Mouse (Mus musculus) heart, embryonic 11.5 days (tissue): ENCODE measurements around the gene Gm10300. TPM values are rescaled to one million over a fixed set of nuclear protein-coding genes. Genes with fewer than 3 reads are reported as not detected.

Source experiments
- ATAC-seq: fragments of 200-750 bp; cut with Nextera tagmentation; replicated peaks from 2 replicates; pipeline ENCODE4 v1.8.0; 2017; ENCODE audit warnings: moderate library complexity; ENCODE audit not compliant: insufficient number of reproducible peaks, low FRiP score, low TSS enrichment
- H3K27ac ChIP-seq: fragments of 300-500 bp; sonication (generic); 2 replicates; pipeline ENCODE4 v1.5.1; 2014; ENCODE audit warnings: mild to moderate bottlenecking, low read depth, low read length
- H3K27me3 ChIP-seq: fragments of 300-500 bp; sonication (generic); 2 replicates; pipeline ENCODE4 v1.6.1; 2014; ENCODE audit warnings: mild to moderate bottlenecking, low read length, mixed read lengths; ENCODE audit not compliant: control insufficient read depth, insufficient read depth
- H3K36me3 ChIP-seq: fragments of 300-500 bp; sonication (generic); 2 replicates; pipeline ENCODE4 v1.6.1; 2014; ENCODE audit warnings: mild to moderate bottlenecking, low read length, moderate library complexity, mixed read lengths; ENCODE audit not compliant: control insufficient read depth, insufficient read depth
- H3K4me1 ChIP-seq: fragments of 300-500 bp; sonication (generic); 2 replicates; pipeline ENCODE4 v1.6.1; 2014; ENCODE audit warnings: low read length; ENCODE audit not compliant: control insufficient read depth, insufficient read depth
- H3K4me2 ChIP-seq: fragments of 300-500 bp; sonication (generic); 2 replicates; pipeline ENCODE4 v1.6.1; 2014; ENCODE audit warnings: mild to moderate bottlenecking, moderate library complexity
- H3K4me3 ChIP-seq: fragments of 300-500 bp; sonication (generic); 2 replicates; pipeline ENCODE4 v1.5.1; 2014; ENCODE audit warnings: low read depth, low read length
- H3K9ac ChIP-seq: fragments of 300-500 bp; sonication (generic); 2 replicates; pipeline ENCODE4 v1.6.1; 2014; ENCODE audit warnings: mild to moderate bottlenecking, low read depth, low read length, moderate library complexity
- H3K9me3 ChIP-seq: fragments of 300-500 bp; sonication (generic); replicated peaks from 2 replicates; pipeline ENCODE4 v1.6.1; 2016; ENCODE audit warnings: low read length; ENCODE audit not compliant: control insufficient read depth
- WGBS: fragments of 180-500 bp; shearing (Covaris S2); extraction: QIAGEN DNeasy Blood & Tissue Kit; methylation state at CpG from one replicate; pipeline ENCODE4 v1.1.7; 2014; ENCODE audit not compliant: insufficient replicate concordance; 5-methylcytosine and 5-hydroxymethylcytosine counted together
- polyA plus RNA-seq: library from polyadenylated mRNA; unstranded; fragments of >200 nt; fragmentation: Nextera tagmentation; extraction: Ambion mirVana; gene quantifications from 2 replicates; pipeline ENCODE4 v1.2.1, GENCODE M21; 2014

Gene Gm10300
- polyA plus RNA-seq, 1 experiment from 2014 or later, result 0.20 TPM

DNA sequence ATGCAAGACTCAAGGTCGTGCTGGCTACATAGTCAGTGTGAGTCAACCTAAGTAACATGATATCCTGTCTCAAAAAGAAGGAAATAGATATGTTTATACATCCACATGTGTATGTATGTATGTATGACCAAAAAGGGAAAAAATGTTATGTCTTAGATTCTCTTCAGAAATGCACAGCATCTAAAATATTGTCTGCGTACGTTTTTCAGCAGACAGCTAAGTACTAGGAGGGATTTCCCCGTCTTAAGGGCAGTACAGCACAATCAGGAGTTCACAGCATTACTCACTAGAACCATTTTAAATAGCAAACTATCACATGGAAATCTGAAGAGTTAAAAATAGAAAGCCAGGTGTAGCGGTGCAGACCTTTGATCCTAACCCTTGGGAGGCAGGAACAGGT lies 37.4 kb upstream of the Gm10300 start:
- Histone ChIP-seq H3K4me1 (peaks cover 3% of the 10 kb centered on the region), H3K9me3 (no peaks in the 10 kb centered on the region), H3K27ac (no peak overlapping the region), H3K4me2 (no peak overlapping the region), H3K36me3 (no peaks in the 10 kb centered on the region), H3K4me3 (no peak overlapping the region), H3K9ac (no peak overlapping the region), H3K27me3 (no peaks in the 10 kb centered on the region)
- 79% methylated on average over 5 of the region's 5 CpGs for WGBS
- ATAC-seq, result no peak

DNA sequence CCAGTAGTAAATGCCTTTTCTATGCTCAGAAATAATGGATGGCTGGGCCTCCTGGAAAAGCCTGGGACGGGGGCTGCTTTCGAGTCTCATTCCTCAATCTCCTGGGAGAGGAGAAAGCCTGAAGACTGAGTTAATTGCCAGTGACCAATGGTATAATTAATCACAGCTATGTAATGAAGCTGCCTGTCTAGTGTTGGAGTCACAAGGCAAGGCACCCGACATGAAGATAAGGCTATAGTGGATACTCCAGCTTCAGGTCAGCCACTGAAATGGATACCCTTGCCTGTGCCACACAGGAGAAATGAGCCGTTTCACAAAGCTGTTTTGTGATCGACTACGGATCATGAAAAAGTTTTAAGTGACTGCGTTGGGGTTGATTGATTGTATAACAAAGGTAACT lies 36.5 kb upstream of the Gm10300 start:
- Histone ChIP-seq H3K36me3 (no peaks in the 10 kb centered on the region), H3K27ac (no peak overlapping the region), H3K4me1 (peaks cover 5% of the 10 kb centered on the region), H3K9ac (no peak overlapping the region), H3K4me3 (no peak overlapping the region), H3K4me2 (no peak overlapping the region), H3K27me3 (no peaks in the 10 kb centered on the region), H3K9me3 (no peaks in the 10 kb centered on the region)
- no peak for ATAC-seq
- 62% methylated on average over 7 of the region's 7 CpGs for WGBS

DNA sequence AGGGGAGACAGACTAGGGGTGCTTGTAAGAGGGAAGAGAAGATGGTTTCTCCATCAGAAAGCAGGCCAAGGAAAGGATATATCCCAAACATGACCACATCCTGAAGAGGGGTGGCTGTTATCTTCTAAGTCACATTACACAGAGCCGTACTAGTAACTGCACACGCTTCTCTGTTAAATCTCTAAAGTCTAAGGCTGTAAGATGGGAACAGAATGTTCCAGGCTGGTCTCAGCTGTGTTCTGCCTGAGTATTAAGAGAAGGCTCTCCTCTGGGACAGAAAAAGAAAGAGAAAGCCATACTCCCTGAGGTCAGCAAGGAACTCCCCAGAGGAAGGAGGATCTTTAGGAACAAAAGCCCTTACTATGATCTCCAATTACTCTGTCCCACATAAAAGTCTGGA lies 35.7 kb upstream of the Gm10300 start:
- H3K27ac ChIP-seq, result no peak overlapping the region
- H3K27me3 ChIP-seq, result no peaks in the 10 kb centered on the region
- H3K9ac ChIP-seq, result no peak overlapping the region
- no peaks in the 10 kb centered on the region for H3K9me3 ChIP-seq
- no peak overlapping the region for H3K4me2 ChIP-seq
- ATAC-seq, result no peak
- H3K4me1 ChIP-seq, result peaks cover 5% of the 10 kb centered on the region
- no peaks in the 10 kb centered on the region for H3K36me3 ChIP-seq
- H3K4me3 ChIP-seq, result no peak overlapping the region
- WGBS, result 61% methylated on average over 2 of the region's 2 CpGs

DNA sequence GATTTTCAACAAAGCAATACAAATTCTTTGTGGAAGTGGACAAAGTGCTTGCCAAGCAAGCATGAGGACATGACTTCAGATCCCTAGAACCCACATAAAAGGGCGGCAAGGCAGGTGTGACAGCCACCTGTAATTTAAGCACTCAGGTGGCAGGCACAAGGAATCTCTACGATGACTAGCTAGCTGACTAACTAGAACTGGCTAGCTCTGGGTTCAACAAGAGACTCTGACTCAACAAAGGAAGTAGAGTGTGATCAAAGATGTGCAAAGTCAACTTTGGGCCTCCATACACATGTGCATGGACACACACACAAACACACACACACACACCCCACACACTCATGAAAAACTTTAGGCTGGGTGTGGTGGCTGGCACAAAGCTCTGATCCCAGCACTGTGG lies 35.0 kb upstream of the Gm10300 start:
- Histone ChIP-seq H3K4me2 (no peak overlapping the region), H3K27me3 (no peaks in the 10 kb centered on the region), H3K27ac (peak overlapping the region; percentile 7; the same call in 1 of the 2 replicates), H3K4me1 (peaks cover 11% of the 10 kb centered on the region), H3K36me3 (no peaks in the 10 kb centered on the region), H3K4me3 (no peak overlapping the region), H3K9ac (no peak overlapping the region), H3K9me3 (no peaks in the 10 kb centered on the region)
- 80% methylated on average over 2 of the region's 2 CpGs for WGBS
- no peak for ATAC-seq

DNA sequence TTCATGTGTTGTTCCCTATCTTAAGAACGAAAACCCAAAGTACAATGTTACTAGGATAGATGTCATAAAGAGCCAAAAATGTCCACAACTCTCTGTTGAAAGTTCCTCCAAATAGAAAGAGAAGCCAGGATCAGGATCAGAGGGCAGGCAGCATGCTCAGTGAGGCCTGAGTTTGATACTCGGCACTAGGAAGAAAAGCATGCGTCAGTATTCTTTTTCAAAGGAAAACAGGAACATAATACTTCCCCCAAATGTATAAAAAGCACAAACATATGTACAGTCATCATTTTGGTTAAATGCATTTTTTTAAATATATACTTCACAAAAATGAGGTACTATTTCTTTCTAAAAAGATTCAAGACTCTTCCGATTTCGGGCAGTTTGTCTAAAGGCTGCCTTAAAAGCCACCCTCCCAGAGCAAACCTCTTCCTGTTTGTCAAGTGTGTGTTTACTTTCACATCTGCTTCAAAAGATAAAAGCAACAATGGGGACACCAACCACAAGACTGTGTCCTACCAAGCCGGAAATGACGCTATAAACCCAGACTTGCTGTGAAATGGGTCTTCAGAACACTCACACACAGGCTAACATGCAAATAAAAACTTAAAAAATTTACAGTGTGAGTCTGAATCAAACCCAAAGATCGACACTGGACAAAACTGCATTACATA lies 34.4 kb upstream of the Gm10300 start:
- Histone ChIP-seq H3K27ac (peak overlapping the region; percentile 7; the same call in 1 of the 2 replicates), H3K27me3 (no peaks in the 10 kb centered on the region), H3K4me3 (no peak overlapping the region), H3K36me3 (no peaks in the 10 kb centered on the region), H3K4me1 (peaks cover 11% of the 10 kb centered on the region), H3K9me3 (no peaks in the 10 kb centered on the region), H3K9ac (no peak overlapping the region), H3K4me2 (no peak overlapping the region)
- no peak for ATAC-seq
- WGBS, result 61% methylated on average over 8 of the region's 8 CpGs

DNA sequence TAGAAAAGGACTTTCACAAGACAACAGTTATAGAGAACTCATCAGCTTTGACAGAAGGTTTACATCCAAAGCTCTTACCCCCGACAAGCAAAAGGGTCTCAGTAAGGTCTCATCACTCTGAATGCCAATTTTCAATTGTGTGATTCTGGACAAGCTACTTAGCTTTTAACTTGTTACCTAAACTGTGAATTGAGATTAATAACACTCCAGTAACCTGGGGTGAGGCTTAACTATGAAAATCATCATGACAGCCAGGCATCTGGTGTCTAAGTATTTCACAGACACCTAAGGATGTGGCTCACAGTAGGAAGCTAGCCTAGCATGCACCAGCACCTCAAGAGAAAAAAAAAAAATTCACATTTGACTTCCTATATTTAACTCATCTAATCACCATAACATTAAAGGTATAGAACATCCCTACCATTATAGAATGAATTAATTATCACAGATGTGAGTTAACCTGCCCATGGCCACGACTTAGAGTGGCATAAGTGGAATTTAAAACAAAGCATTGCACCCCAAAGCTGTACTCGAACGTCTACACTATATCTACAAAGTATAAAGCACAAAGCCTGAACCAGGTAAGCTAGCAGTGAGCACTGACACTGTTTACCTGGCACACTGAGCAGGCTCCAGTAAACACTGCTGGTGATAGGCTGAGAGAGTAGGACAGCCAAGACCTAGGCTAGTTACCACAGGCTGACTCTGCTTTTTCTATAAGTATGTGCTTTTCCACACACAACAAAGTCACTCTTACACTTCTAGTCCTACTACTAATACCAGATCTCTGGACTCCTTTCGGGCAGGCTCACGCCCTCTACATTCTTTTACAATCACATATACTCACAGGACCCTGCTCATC lies 32.8 kb upstream of the Gm10300 start:
- no peak overlapping the region for H3K9ac ChIP-seq
- H3K27ac ChIP-seq, result no peak overlapping the region
- H3K4me1 ChIP-seq, result peaks cover 11% of the 10 kb centered on the region
- no peaks in the 10 kb centered on the region for H3K9me3 ChIP-seq
- no peaks in the 10 kb centered on the region for H3K27me3 ChIP-seq
- H3K4me3 ChIP-seq, result no peak overlapping the region
- WGBS, result 81% methylated on average over 6 of the region's 6 CpGs
- no peak for ATAC-seq
- H3K36me3 ChIP-seq, result no peaks in the 10 kb centered on the region
- no peak overlapping the region for H3K4me2 ChIP-seq

DNA sequence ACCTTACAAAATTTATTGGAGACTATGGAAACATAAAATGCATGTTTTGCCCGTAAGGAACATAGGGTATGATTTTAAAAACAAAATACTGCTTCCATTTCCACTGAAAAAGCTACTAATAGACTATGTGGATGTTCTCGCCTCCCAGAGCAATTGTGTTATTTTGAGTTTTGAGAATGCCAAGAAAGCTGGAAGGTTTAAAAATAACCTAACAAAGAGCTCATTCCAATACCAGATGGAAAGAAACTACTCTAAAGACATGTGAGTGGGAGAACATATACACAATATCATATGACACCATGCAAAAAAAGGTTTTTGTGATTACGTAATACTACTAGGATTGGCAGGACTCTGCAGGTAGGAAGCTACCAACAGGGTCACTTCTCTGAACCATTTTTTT lies 30.8 kb upstream of the Gm10300 start:
- Histone ChIP-seq H3K36me3 (no peaks in the 10 kb centered on the region), H3K27ac (no peak overlapping the region), H3K9ac (no peak overlapping the region), H3K4me2 (no peak overlapping the region), H3K4me1 (peaks cover 15% of the 10 kb centered on the region), H3K4me3 (no peak overlapping the region), H3K9me3 (no peaks in the 10 kb centered on the region), H3K27me3 (no peaks in the 10 kb centered on the region)
- ATAC-seq, result no peak
- 87% methylated on average over 3 of the region's 3 CpGs for WGBS

DNA sequence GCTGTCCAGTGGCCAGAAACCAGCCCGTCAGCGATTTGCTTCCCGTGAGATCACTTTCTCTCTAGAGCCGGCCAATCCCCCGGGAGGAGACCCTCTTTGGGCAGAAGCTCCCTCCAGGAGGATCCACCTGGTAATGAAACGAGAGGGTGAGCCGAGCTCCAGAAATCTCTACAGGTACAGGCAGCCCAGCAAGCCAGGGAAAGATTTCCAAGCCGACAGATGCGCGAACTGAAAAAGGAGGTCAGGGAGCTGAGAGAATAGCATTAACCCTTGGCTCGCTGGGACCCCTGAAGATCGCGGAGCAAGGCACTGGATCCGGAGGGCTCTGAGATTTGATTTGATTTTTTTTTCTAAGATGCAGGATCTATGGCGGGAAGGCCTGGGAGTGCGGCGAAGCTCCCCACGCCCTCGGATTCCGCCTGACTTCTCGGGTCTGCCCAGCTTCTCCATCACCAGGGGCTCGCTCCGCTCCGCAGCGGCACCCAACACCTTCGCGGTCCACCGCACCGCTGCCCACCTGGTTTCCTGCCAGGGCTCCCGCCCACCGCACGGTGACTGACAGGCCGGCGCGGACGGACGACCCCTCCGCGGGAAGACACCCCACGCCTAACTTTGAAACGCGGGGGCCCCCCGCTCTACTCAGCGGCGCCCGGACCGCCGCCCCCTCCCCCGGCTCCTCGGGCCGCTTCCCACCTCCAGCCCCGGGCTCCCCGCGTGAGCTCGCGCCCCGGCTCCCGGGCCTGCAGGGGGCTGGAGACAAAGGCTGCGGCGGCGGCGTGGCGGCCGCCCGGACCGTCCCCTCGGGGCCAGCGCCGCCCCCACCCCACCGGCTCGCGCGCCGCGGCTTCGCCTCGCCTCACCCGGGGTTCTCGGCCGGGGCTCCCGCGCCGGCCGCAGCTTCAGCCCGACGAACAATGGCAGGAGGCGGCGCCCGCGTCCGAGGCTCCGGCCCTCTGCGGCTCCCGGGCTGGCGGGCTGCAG lies 26.2 kb upstream of the Gm10300 start:
- Histone ChIP-seq H3K4me1 (peaks cover 26% of the 10 kb centered on the region), H3K4me3 (peak overlapping the region; percentile 93), H3K9ac (peak overlapping the region; percentile 91), H3K27me3 (no peaks in the 10 kb centered on the region), H3K9me3 (no peaks in the 10 kb centered on the region), H3K27ac (peak overlapping the region; percentile 86), H3K36me3 (no peaks in the 10 kb centered on the region), H3K4me2 (peak overlapping the region; percentile 98)
- ATAC-seq, result peak; percentile 57
- WGBS, result under 1% methylated on average over 78 of the region's 95 CpGs
